Comparison of ENCODE assay signal across 18 mouse cellular contexts in genomic region chr13:92806785-92807184, GRCm38 (mm10). TPM values are rescaled to one million over a fixed set of nuclear protein-coding genes. Genes with fewer than 3 reads are reported as not detected.
"Had no signal": no experiment of that assay in that cellular context is flagged by ENCODE, and none has a peak within 500 bp of the region (broad histone marks: within the 10 kb centered on the region; RNA-seq: fewer than 3 reads in every experiment).

No protein-coding gene starts in this region.

- H3K27me3 ChIP-seq: neural tube, embryonic 12.5 days; neural tube, embryonic 13.5 days; neural tube, embryonic 15.5 days; stomach, embryonic 15.5 days had no signal

- DNase-seq: retina, postnatal 1 day; right cerebral cortex, adult 18-20 months; right cerebral cortex, postnatal 14 days; right cerebral cortex, postnatal 25 days; right cerebral cortex, postnatal 4 days; spleen, adult 18-20 months; thymus, adult 18-20 months; thymus, adult 2 months; thymus, postnatal 14 days; thymus, postnatal 25 days; thymus, postnatal 36 days; thymus, postnatal 4 days had no signal

- H3K4me3 ChIP-seq: neural tube, embryonic 12.5 days; neural tube, embryonic 13.5 days; neural tube, embryonic 15.5 days; stomach, embryonic 15.5 days had no signal

- H3K9ac ChIP-seq: neural tube, embryonic 12.5 days; neural tube, embryonic 13.5 days; neural tube, embryonic 15.5 days; stomach, embryonic 15.5 days had no signal

- H3K4me1 ChIP-seq: neural tube, embryonic 12.5 days; neural tube, embryonic 13.5 days; stomach, embryonic 15.5 days had no signal

- H3K36me3 ChIP-seq: neural tube, embryonic 12.5 days; neural tube, embryonic 13.5 days; neural tube, embryonic 15.5 days; stomach, embryonic 15.5 days had no signal

- H3K9me3 ChIP-seq: neural tube, embryonic 12.5 days; neural tube, embryonic 13.5 days; neural tube, embryonic 15.5 days; stomach, embryonic 15.5 days had no signal

- H3K4me2 ChIP-seq: neural tube, embryonic 12.5 days; neural tube, embryonic 13.5 days; neural tube, embryonic 15.5 days; stomach, embryonic 15.5 days had no signal

- H3K27ac ChIP-seq: neural tube, embryonic 12.5 days; neural tube, embryonic 13.5 days; neural tube, embryonic 15.5 days; stomach, embryonic 15.5 days; stomach, postnatal 0 days had no signal

RNA-seq across cellular contexts. Expression of gene Thbs4, which starts 12.2 kb away (rescaled TPM):
- total RNA-seq: neutrophil, adult 5-6 weeks had no signal
